Mouse (Mus musculus): ENCODE data around the gene Nemp1. TPM values are rescaled to one million over a fixed set of nuclear protein-coding genes. Genes with fewer than 3 reads are reported as not detected.

The Nemp1 gene
- total RNA-seq (2014; rRNA removed) (3.4 and 6.1 TPM in 2 replicates), polyA plus RNA-seq (2015; fragmentation: Nextera tagmentation; extraction: Ambion mirVana) (2.8 and 3.2 TPM in 2 replicates)

GRCm38 (mm10) chr10:127666501-127667268, at the start of gene Nemp1:
Gene Nemp1, plus strand, starts transcription at chr10:127666901.
- Histone ChIP-seq H3K27ac (ENCODE audit: low read depth, low read length) (peak within 1 kb of the TSS; percentile 84), H3K27me3 (ENCODE audit: insufficient read depth, low read length) (peaks cover 25% of the 10 kb centered on the region), H3K9me3 (ENCODE audit: low read length) (no peaks in the 10 kb centered on the region), H3K4me1 (ENCODE audit: insufficient read depth) (peaks cover 20% of the 10 kb centered on the region), H3K4me3 (ENCODE audit: low read depth, low read length) (peak within 1 kb of the TSS; percentile 66), H3K4me2 (ENCODE audit: low read depth) (peak within 1 kb of the TSS; percentile 88), H3K9ac (peak within 1 kb of the TSS; percentile 62), H3K36me3 (ENCODE audit: insufficient read depth) (no peaks in the 10 kb centered on the region)
- peak; percentile 68 for DNase-seq
- 1% methylated on average over 64 of the region's 73 CpGs for WGBS
- TF ChIP-seq CTCF (IDR thresholded peaks at IDR 0.05; ENCODE audit: low read depth), result no peak
- peak; percentile 63 for ATAC-seq

DNA sequence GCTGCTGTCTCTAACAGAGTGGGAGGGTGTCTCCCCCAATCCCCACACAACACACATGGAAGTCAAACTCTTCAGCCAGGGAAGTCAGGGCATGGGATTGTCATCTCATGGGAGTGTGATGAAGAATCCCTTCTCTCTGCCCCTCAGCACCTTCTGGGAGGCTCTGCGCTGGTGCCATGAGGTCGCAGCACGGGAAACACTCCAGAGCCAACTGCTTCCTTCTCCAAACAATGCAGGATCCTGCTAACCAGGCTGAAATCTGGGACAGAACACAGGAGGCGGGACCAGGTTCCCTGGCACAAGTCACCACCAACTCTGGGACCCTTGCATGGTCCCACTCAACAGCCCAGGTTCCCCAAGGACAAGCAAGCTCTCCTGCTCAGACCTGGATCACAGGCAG, 49.4 kb upstream of the Nemp1 start:
- 0 out of 2 replicates have a peak overlapping the region, but pooled peaks have one; percentile 92 for H3K4me2 ChIP-seq (ENCODE audit: low read depth)
- 51% methylated on average over 4 of the region's 4 CpGs for WGBS
- no peak overlapping the region for H3K4me3 ChIP-seq (ENCODE audit: low read depth, low read length)
- no peaks in the 10 kb centered on the region for H3K27me3 ChIP-seq (ENCODE audit: insufficient read depth, low read length)
- peaks cover 34% of the 10 kb centered on the region for H3K4me1 ChIP-seq (ENCODE audit: insufficient read depth)
- DNase-seq (no peak), ATAC-seq (no peak)
- 0 out of 2 replicates have a peak overlapping the region, but pooled peaks have one; percentile 2 for H3K27ac ChIP-seq (ENCODE audit: low read depth, low read length)
- H3K9ac ChIP-seq, result peak overlapping the region; percentile 2; the same call in 1 of the 2 replicates
- H3K36me3 ChIP-seq (ENCODE audit: insufficient read depth), result peaks cover 11% of the 10 kb centered on the region; the same call in 1 of the 2 replicates
- no peak for TF ChIP-seq CTCF (IDR thresholded peaks at IDR 0.05; ENCODE audit: low read depth)
- no peaks in the 10 kb centered on the region for H3K9me3 ChIP-seq (ENCODE audit: low read length)

GRCm38 (mm10) chr10:127618173-127618572, 48.5 kb upstream of the Nemp1 start:
- Histone ChIP-seq H3K27ac (ENCODE audit: low read depth, low read length) (no peak overlapping the region), H3K4me2 (ENCODE audit: low read depth) (peak overlapping the region; percentile 92), H3K4me1 (ENCODE audit: insufficient read depth) (peaks cover 34% of the 10 kb centered on the region), H3K27me3 (ENCODE audit: insufficient read depth, low read length) (no peaks in the 10 kb centered on the region), H3K9me3 (ENCODE audit: low read length) (no peaks in the 10 kb centered on the region), H3K9ac (no peak overlapping the region), H3K36me3 (ENCODE audit: insufficient read depth) (0 out of 2 replicates have a peak, but pooled peaks cover 2% of the 10 kb centered on the region), H3K4me3 (ENCODE audit: low read depth, low read length) (no peak overlapping the region)
- 43% methylated on average over 6 of the region's 6 CpGs for WGBS
- DNase-seq (no peak), ATAC-seq (no peak)
- no peak for TF ChIP-seq CTCF (IDR thresholded peaks at IDR 0.05; ENCODE audit: low read depth)

DNA sequence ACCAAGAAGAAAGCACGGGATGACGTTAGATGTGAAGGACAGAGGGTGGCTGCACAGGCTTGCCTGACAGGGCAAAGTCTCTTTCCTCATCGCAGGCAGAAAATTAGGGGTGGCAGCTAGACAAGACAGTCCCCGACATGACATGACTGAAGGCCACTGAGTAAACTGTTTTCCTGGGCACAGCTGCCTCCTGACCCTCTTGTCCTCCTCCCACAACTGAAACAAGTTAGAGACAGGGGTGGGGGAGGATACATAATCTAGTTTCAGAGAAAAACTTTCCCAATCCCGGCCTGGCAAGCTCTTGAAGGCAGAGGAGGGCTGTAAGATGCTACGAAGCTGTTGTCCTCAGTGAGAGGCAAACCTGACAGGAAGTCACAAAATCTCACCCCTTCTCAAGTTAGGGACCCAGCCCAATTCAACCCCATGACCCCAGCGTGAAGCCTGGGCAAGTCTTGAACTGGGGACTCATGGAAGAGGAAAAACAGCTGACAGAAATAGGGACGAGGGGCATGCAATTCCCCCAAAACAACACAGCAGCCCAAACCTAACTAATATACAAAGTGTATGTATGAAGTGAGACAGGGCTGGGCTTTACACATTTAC, 47.5 kb upstream of the Nemp1 start:
- no peak for ATAC-seq
- Histone ChIP-seq H3K4me1 (ENCODE audit: insufficient read depth) (peaks cover 34% of the 10 kb centered on the region), H3K4me2 (ENCODE audit: low read depth) (peak overlapping the region; percentile 92), H3K36me3 (ENCODE audit: insufficient read depth) (no peaks in the 10 kb centered on the region), H3K9me3 (ENCODE audit: low read length) (no peaks in the 10 kb centered on the region), H3K9ac (peak overlapping the region; percentile 96), H3K27me3 (ENCODE audit: insufficient read depth, low read length) (no peaks in the 10 kb centered on the region), H3K27ac (ENCODE audit: low read depth, low read length) (peak overlapping the region; percentile 85), H3K4me3 (ENCODE audit: low read depth, low read length) (peak overlapping the region; percentile 90)
- 29% methylated on average over 8 of the region's 8 CpGs for WGBS
- no peak for DNase-seq
- TF ChIP-seq CTCF (IDR thresholded peaks at IDR 0.05; ENCODE audit: low read depth), result no peak

DNA sequence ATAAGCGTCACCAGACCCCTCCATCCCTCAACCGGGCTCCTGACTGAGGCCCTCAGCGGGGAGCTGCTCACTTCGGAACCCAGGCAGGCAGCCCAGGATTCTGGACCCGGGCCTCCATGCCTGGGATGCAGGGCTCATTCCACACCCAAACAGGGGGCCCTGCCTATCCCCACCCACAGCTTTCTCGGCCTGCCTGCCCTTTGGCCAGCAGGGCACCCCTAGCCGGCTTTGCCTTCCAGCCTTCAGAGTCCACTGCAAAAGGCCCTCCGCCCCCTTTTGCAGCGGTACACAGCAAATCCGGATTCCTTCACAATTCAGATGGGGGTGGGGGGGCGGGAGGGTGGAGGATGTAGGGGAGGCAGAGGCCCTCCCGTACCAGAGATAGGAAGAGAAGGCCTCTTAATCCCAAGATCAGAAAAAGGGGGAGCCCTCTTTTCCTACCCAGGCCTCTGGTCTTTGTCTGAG, 46.7 kb upstream of the Nemp1 start:
- peak overlapping the region; percentile 90 for H3K4me3 ChIP-seq (ENCODE audit: low read depth, low read length)
- H3K4me1 ChIP-seq (ENCODE audit: insufficient read depth), result peaks cover 34% of the 10 kb centered on the region
- no peaks in the 10 kb centered on the region for H3K36me3 ChIP-seq (ENCODE audit: insufficient read depth)
- no peak for TF ChIP-seq CTCF (IDR thresholded peaks at IDR 0.05; ENCODE audit: low read depth)
- WGBS, result under 1% methylated on average over 12 of the region's 12 CpGs
- peak overlapping the region; percentile 96 for H3K9ac ChIP-seq
- DNase-seq, result peak; percentile 51
- H3K27me3 ChIP-seq (ENCODE audit: insufficient read depth, low read length), result no peaks in the 10 kb centered on the region
- peak overlapping the region; percentile 92 for H3K4me2 ChIP-seq (ENCODE audit: low read depth)
- ATAC-seq, result peak; percentile 8; the same call in 1 of the 2 replicates
- H3K27ac ChIP-seq (ENCODE audit: low read depth, low read length), result peak overlapping the region; percentile 85
- no peaks in the 10 kb centered on the region for H3K9me3 ChIP-seq (ENCODE audit: low read length)

DNA sequence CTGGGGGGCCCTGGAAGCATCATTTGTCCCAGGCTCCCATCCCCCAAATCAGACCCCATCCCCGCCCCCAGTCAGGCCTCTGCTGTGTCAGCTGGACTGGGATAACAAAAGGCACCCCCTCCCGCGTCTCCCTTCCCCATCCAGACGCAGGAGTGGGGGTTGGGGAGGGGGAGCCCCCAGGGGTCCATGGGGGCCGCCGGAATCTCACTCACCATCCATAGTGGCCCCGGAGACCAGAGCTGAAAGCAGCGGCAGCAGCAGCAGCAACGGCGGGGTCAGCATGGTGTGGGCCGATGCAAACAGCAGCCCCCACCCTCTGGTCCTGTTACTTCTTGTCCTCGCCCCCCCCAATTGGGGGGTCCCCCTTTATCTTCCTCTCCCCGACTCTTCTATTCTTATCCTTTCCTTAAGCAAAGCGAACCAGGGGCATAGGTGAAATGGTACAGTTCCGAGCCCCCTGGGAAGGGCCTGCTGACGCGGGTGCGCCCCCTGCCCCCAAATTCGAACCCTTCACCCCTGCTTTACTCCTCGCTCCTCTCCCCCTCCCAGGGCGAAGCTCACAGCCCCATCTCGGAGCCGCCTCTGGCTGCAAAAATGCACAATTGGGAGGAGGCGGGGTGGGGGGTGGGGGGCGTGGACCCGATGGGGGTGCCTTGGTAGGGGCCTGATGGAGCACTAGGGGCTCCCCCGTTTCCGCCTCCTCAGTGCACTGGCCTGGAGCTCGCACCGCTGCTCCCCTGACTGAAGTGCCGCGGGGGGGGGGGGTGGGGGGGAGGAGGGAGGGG, 46.1 kb upstream of the Nemp1 start, which contains the start of gene Lrp1:
Gene Lrp1 (minus strand): TSS at position 743 of the 785 bp plus-strand sequence.
- peaks cover 34% of the 10 kb centered on the region for H3K4me1 ChIP-seq (ENCODE audit: insufficient read depth)
- peak; percentile 14; the same call in 1 of the 2 replicates for TF ChIP-seq CTCF (IDR thresholded peaks at IDR 0.05; ENCODE audit: low read depth)

More for the DNA sequence above, 46.1 kb upstream of the Nemp1 start, which contains the start of gene Lrp1:
- DNase-seq, result peak; percentile 72
- WGBS, result under 1% methylated on average over 21 of the region's 32 CpGs
- peak within 1 kb of the TSS; percentile 90 for H3K4me3 ChIP-seq (ENCODE audit: low read depth, low read length)
- H3K27me3 ChIP-seq (ENCODE audit: insufficient read depth, low read length), result no peaks in the 10 kb centered on the region
- H3K36me3 ChIP-seq (ENCODE audit: insufficient read depth), result no peaks in the 10 kb centered on the region
- peak; percentile 71 for ATAC-seq
- peak within 1 kb of the TSS; percentile 85 for H3K27ac ChIP-seq (ENCODE audit: low read depth, low read length)
- H3K9me3 ChIP-seq (ENCODE audit: low read length), result no peaks in the 10 kb centered on the region
- H3K4me2 ChIP-seq (ENCODE audit: low read depth), result peak within 1 kb of the TSS; percentile 92
- H3K9ac ChIP-seq, result peak within 1 kb of the TSS; percentile 96
